Mouse (Mus musculus): ENCODE results near the gene Taf1d. TPM values are rescaled to one million over a fixed set of nuclear protein-coding genes. Genes with fewer than 3 reads are reported as not detected.
A peak's percentile ranks its signal among the peaks of the same experiment; 100 is the strongest.
"Not testable (repeated sequence)": the region's sequence is repeated elsewhere in the genome, so short reads cannot be mapped to it uniquely, and the experiment has no call there.

Taf1d gene
- polyA plus RNA-seq, 1 experiment: 52.9 TPM

GRCm38 (mm10) chr9:15287846-15288245 is 18.2 kb upstream of the Taf1d start:
- TF ChIP-seq CTCF (IDR thresholded peaks at IDR 0.05; ENCODE audit: borderline replicate concordance, extremely low read depth, insufficient read depth, insufficient read length) (no peak), POLR2A (IDR thresholded peaks at IDR 0.05; ENCODE audit: borderline replicate concordance, extremely low read depth, insufficient read depth, insufficient read length, poor library complexity, severe bottlenecking) (no peak)
- no peak for DNase-seq (ENCODE audit: low read depth)

GRCm38 (mm10) chr9:15288402-15288801 is 17.6 kb upstream of the Taf1d start:
- TF ChIP-seq POLR2A (IDR thresholded peaks at IDR 0.05; ENCODE audit: borderline replicate concordance, extremely low read depth, insufficient read depth, insufficient read length, poor library complexity, severe bottlenecking): no peak
- DNase-seq (ENCODE audit: low read depth): no peak

- DNase-seq (ENCODE audit: low read depth): no peak
- no peak for TF ChIP-seq CTCF (IDR thresholded peaks at IDR 0.05; ENCODE audit: borderline replicate concordance, extremely low read depth, insufficient read depth, insufficient read length)
- TF ChIP-seq POLR2A (IDR thresholded peaks at IDR 0.05; ENCODE audit: borderline replicate concordance, extremely low read depth, insufficient read depth, insufficient read length, poor library complexity, severe bottlenecking): no peak
Measured at GRCm38 (mm10) chr9:15289251-15289650, 16.8 kb upstream of the Taf1d start.

- TF ChIP-seq CTCF (IDR thresholded peaks at IDR 0.05; ENCODE audit: borderline replicate concordance, extremely low read depth, insufficient read depth, insufficient read length) (no peak), POLR2A (IDR thresholded peaks at IDR 0.05; ENCODE audit: borderline replicate concordance, extremely low read depth, insufficient read depth, insufficient read length, poor library complexity, severe bottlenecking) (no peak)
- DNase-seq (ENCODE audit: low read depth): no peak
Measured at GRCm38 (mm10) chr9:15297112-15297511, 8.9 kb upstream of the Taf1d start.

GRCm38 (mm10) chr9:15298451-15298850 is 7.6 kb upstream of the Taf1d start:
- no peak for DNase-seq (ENCODE audit: low read depth)
- TF ChIP-seq POLR2A (IDR thresholded peaks at IDR 0.05; ENCODE audit: borderline replicate concordance, extremely low read depth, insufficient read depth, insufficient read length, poor library complexity, severe bottlenecking): no peak
- TF ChIP-seq CTCF (IDR thresholded peaks at IDR 0.05; ENCODE audit: borderline replicate concordance, extremely low read depth, insufficient read depth, insufficient read length): no peak

GRCm38 (mm10) chr9:15300056-15300455 is 6.0 kb upstream of the Taf1d start:
- TF ChIP-seq POLR2A (IDR thresholded peaks at IDR 0.05; ENCODE audit: borderline replicate concordance, extremely low read depth, insufficient read depth, insufficient read length, poor library complexity, severe bottlenecking): no peak
- TF ChIP-seq CTCF (IDR thresholded peaks at IDR 0.05; ENCODE audit: borderline replicate concordance, extremely low read depth, insufficient read depth, insufficient read length): no peak
- DNase-seq (ENCODE audit: low read depth): no peak

GRCm38 (mm10) chr9:15301399-15301798 is 4.6 kb upstream of the Taf1d start:
- DNase-seq (ENCODE audit: low read depth): peak; percentile 53
- no peak for TF ChIP-seq CTCF (IDR thresholded peaks at IDR 0.05; ENCODE audit: borderline replicate concordance, extremely low read depth, insufficient read depth, insufficient read length)
- no peak for TF ChIP-seq POLR2A (IDR thresholded peaks at IDR 0.05; ENCODE audit: borderline replicate concordance, extremely low read depth, insufficient read depth, insufficient read length, poor library complexity, severe bottlenecking)

GRCm38 (mm10) chr9:15302006-15302405 is 4.0 kb upstream of the Taf1d start:
- not testable (repeated sequence) for DNase-seq (ENCODE audit: low read depth)

GRCm38 (mm10) chr9:15302881-15303280 is 3.1 kb upstream of the Taf1d start:
- DNase-seq (ENCODE audit: low read depth): no peak
- no peak for TF ChIP-seq POLR2A (IDR thresholded peaks at IDR 0.05; ENCODE audit: borderline replicate concordance, extremely low read depth, insufficient read depth, insufficient read length, poor library complexity, severe bottlenecking)
- no peak for TF ChIP-seq CTCF (IDR thresholded peaks at IDR 0.05; ENCODE audit: borderline replicate concordance, extremely low read depth, insufficient read depth, insufficient read length)

- DNase-seq (ENCODE audit: low read depth): peak; percentile 18
Measured at GRCm38 (mm10) chr9:15306398-15307119, 545 bp downstream of the Taf1d start, which contains the start of gene 4931406C07Rik. Gene 4931406C07Rik, minus strand, starts transcription at chr9:15306448.

GRCm38 (mm10) chr9:15307257-15307656 is 1.2 kb downstream of the Taf1d start:
- TF ChIP-seq CTCF (IDR thresholded peaks at IDR 0.05; ENCODE audit: borderline replicate concordance, extremely low read depth, insufficient read depth, insufficient read length): no peak
- TF ChIP-seq POLR2A (IDR thresholded peaks at IDR 0.05; ENCODE audit: borderline replicate concordance, extremely low read depth, insufficient read depth, insufficient read length, poor library complexity, severe bottlenecking): no peak
- no peak for DNase-seq (ENCODE audit: low read depth)

More at GRCm38 (mm10) chr9:15306398-15307119, 545 bp downstream of the Taf1d start, which contains the start of gene 4931406C07Rik:
- no peak for TF ChIP-seq CTCF (IDR thresholded peaks at IDR 0.05; ENCODE audit: borderline replicate concordance, extremely low read depth, insufficient read depth, insufficient read length)
- no peak for TF ChIP-seq POLR2A (IDR thresholded peaks at IDR 0.05; ENCODE audit: borderline replicate concordance, extremely low read depth, insufficient read depth, insufficient read length, poor library complexity, severe bottlenecking)

GRCm38 (mm10) chr9:15308254-15308653 is 2.2 kb downstream of the Taf1d start:
- no peak for TF ChIP-seq CTCF (IDR thresholded peaks at IDR 0.05; ENCODE audit: borderline replicate concordance, extremely low read depth, insufficient read depth, insufficient read length)
- TF ChIP-seq POLR2A (IDR thresholded peaks at IDR 0.05; ENCODE audit: borderline replicate concordance, extremely low read depth, insufficient read depth, insufficient read length, poor library complexity, severe bottlenecking): no peak
- DNase-seq (ENCODE audit: low read depth): no peak
